Mouse (Mus musculus) mature B cell (primary cell): Measurements from ENCODE around the gene Crtam.

Source experiments
- in situ Hi-C: fragments of 300-500 bp; cut with MboI; formaldehyde crosslinking; loops from 2 replicates; pipeline ENCODE4 v1.14.3; 2019

Crtam gene

DNA sequence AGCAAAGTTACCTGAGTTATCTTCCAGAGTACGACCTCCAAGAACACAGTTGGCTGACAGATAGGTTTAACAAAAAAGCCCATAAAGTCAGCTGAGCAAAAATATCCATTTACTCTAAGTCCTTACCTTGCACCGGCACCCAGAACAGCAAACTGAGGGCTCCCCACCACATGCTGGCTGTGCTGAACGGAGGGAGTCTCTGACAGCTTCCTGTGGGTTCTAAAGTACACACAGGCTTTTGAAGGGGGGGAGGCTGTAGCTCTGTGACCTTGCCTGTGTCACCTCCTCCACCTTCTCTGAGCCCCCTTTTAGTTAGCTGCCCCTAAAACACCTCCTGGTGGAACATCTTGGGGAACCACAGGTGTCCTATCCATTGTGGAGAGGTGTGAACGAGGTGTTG is at the start of gene Crtam:
TSS of gene Crtam (minus strand) at position 214 of the 400 bp plus-strand sequence.
- in situ Hi-C loops, result no loop called here

DNA sequence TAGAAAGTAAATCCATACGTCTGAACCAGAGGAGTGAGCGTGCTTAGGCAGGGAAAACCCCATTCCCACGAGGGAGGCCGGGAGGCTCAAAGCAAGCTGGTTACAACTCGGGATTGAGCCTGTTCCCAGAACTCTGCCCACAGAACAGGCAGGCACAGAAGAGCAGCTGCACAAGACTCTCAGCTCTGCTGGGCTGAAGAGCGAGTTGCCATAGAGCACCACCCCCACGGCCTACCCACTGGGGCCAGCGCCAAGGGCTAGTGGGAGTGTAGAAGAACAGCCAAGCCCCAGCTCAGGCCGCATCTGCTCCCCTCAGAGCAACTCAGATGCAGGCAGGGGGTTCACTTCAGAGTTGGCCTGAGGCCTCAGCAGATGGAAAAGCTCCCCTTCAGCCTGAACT is 49.7 kb upstream of the Crtam start:
- in situ Hi-C loops, result no loop called here

DNA sequence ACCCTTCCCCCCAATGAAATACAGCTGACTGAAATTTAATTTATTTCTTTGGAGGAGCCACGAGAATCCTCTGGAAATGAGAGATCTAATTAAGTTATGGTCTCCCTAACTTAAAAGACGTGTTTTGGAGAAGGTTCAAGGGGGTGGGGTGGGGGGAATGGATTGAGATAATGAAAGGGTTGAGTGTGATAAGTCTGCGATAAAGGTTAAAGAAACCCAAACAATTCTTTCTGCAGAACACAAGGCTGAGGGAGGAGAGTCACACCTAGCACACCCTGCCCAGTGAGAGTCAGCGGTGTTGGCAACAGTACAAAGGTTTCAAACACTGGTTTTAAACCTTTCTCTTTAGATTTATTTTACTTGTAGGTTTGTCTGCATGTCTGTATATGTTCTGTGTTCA is 49.0 kb upstream of the Crtam start:
- in situ Hi-C loops, result no loop called here

DNA sequence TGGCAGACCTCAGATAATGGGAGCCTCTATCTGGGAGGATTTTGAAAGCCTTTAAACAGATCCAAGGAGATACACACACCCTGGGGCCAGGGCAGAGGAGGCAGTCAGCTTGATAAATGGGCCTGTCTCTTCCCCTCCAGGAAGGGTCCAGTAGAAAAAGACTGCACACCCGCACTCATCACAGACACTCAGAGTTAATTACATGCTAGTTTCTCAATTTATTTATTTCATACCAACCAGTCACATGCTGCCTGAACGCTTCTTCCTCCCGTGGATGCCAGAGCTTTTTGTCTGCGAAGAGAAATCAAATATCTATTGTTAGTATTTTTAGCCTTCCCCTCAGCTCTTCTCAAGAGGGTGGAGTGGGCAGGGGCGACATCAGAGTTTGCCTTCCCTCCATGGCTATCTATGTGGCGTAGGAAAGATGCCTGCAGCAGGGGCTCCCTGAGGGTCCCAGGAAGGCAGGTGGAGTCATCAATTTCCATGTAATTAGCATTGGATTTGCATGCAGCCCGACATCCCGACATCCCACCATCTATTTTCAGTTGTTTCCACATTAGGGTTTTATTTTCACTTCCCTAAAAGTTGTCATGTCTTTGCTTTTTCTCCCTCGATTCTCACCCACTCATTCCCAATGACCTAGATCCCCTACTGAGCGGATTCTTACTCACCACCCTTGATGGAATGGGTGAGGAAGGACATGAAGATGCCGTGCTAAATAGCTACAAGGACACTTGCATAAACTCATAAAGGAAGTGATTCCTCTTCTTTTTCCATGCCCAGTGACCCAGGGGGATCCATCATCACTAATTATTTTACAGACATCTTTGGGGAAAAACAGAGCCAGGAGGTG is 46.9 kb upstream of the Crtam start:
- in situ Hi-C loops, result no loop called here

DNA sequence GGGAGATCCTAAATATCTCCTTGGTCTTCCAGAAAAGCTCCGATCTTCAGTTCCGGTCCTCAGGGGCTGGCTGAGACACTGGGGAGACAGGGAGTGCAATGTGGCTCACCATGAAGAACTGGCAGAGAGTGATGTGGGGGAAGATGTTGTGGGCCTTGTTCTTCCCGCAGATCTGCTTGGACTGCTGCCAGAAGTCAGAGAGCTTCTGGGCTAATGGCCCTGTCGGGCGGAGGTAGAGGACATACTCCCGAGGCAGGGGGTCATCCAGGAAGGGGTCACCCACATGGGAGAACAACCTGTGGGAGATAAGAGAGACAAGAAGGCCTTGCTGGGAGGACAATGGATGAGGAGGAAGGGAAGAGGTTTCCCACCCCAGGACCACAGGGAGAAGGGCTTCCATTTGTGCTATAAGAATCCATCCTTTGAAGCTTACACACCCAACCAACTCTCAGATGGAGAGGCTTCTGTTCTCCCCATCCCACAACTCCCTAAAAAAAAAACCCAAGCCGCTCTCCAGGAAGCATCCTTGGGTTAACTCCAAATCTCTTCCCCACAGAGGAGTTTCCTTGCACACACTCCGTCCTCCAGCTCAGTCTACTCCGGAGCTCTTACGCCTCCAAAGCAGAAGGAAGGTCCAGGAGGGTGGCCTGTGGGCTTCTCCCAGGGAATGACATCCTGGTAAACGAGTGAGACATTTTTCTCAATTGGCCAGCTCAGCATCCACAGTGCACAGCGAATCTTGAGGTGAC is 46.1 kb upstream of the Crtam start:
- in situ Hi-C loops, result no loop called here

DNA sequence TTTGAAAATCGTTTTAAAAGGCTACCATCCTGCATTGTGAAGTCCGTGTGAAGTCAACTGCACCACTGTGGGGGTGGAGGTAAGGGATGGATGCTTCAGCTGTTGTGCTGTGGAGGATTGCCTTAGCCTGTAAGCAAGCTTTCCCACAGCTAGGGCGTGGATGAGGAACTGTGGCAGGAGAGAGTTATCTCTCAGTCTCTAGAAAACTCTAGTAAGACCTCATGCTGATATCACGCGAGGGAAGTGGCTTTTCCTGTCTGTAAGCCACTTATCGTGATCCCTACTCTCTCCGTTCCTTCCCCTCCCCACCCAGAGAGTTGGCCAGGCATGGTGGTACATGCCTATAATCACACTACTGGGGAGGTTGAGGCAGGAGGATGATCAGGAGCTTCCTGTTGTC is 44.9 kb upstream of the Crtam start:
- in situ Hi-C loops, result loop anchor here (5.0 kb wide), 1 partner anchor 128 kb away; no protein-coding TSS in a partner anchor

DNA sequence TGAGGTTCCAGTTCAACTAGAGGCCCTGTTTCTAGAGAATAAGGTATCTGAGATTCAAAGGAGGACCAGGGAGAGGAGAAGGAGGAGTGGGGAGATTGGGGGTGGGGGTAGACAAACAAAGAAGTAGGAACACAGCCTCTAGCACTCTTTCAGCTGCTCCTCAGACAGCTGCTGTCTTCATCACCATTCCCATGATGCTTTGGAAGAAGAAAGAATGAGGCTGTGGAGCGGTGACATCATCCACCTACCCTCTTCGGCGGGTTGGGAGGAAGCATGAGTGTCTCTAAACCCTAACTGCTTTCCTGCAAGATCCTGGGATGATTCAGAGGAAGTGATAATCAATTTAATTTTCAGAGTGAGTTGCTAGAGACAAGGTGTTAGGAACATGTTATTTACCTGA is 44.4 kb upstream of the Crtam start:
- in situ Hi-C loops, result loop anchor here (5.0 kb wide), 1 partner anchor 128 kb away; no protein-coding TSS in a partner anchor

DNA sequence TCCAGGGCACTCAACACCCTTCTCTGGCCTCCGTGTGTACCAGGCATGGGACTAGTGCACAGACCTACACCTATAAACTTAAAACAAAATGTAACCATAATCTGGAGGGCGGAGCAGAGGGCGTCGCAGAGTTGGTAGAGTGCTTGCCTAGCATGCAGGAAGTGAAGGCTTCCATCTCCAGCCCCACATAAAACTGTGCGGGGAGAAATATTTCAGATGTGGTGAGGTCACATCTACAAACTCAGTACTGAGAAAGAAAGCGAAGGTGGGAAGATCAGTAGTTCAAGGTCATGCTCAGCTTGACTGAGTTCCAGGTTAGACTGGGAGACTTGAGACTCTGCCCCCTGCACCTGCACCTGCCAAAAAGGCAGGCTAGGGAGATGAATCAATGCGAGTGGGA is 43.8 kb upstream of the Crtam start:
- in situ Hi-C loops, result loop anchor here (5.0 kb wide), 1 partner anchor 129 kb away; no protein-coding TSS in a partner anchor

DNA sequence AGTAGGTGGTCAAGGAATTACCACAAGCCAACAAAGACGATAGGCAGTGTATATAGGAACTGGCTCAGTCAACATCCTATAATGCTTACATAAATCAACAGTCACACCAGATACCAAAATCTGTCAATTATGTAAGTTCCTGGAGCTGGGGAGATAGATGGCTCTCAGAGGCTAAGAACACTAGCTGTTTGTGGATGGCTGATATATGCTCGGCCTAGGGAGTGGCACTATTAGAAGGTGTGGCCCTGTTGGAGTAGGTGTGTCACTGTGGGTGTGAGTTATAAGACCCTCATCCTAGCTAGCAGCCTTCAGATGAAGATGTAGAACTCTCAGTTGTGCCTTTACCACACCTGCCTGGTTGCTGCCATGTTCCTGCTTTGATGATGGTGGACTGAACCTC is 43.2 kb upstream of the Crtam start:
- in situ Hi-C loops, result loop anchor here (5.0 kb wide), 1 partner anchor 130 kb away; no protein-coding TSS in a partner anchor

DNA sequence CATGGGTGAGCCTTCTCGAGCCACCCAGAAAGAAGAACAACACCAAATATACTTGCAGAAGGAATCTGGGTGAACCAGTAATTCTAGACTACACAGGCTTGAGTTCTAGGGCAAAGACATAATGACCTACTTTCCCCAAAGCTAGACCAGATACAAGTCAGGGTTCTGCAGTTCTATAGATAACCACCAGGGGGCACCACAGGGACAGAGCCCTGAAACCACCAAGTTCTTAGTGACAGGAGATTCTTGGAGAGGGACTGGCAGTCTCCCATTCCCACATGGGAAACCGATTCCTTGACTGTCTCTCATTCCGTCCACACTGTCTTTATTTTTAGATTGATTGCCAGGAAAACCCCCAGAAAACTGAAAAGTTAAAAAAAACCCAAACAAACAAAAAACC is 40.2 kb upstream of the Crtam start:
- in situ Hi-C loops, result loop anchor here (5.0 kb wide), 1 partner anchor 133 kb away; no protein-coding TSS in a partner anchor

DNA sequence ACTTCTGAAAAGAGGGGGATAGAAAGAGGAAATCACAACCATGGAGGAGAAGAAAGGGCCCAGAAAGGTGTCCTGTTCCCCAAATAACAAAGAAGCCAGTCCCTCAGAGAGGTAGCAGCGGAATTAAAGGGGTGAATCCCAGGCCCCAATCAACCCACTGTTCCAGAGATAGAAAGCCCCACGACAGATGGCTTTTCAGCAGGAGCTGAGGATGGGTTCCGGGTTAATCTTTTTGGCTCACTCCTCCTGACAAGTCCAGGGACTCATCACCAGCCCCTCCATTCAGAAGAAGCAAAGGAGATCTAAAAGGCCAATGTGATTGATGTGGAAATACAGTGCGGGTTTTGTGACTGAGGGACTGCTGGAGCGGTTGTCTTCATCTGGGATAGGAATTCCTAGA is 39.2 kb upstream of the Crtam start:
- in situ Hi-C loops, result no loop called here

DNA sequence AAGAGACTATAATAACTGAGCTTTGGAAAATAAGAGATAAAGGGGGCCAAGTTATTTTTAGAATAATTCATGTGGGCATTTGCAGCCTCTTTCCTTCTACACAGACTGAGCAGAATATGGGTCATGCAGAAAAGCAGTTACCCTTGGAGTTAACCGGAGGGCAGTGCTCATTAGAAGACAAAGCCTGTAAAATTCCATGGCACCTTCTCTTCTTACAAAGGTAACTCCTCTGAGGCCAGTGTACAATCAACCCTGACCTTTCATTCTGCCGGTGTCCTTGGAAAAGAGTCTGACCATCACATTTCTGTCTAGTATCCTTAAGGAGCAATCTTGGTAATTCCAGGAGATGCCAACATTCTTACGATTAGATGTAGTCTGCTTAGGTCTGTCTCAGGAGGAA is 37.0 kb upstream of the Crtam start:
- in situ Hi-C loops, result no loop called here

DNA sequence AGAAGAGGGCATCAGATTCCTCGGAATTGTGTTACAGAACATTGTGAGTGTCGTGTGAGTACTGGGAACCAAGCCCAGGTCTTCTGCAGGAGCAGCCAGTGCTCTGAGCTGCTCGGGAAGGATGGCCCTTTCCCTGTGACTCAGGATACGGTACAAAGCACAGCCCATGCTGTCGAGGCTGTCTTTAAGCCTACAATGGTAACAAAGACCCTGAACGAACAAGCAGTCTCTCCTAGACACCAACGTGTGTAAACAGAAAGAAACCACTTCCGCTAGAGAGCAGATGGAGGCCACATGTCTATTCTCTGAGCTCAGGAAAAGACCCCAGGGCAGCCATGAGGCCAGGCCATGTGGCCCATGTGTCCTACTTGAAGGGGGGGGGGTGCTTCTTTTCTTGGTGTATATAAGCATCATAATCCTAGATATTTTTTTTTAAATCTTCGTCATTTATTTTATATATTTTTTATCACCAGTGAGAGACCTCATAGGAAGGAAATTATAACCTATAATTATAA is 33.8 kb upstream of the Crtam start:
- in situ Hi-C loops, result no loop called here

DNA sequence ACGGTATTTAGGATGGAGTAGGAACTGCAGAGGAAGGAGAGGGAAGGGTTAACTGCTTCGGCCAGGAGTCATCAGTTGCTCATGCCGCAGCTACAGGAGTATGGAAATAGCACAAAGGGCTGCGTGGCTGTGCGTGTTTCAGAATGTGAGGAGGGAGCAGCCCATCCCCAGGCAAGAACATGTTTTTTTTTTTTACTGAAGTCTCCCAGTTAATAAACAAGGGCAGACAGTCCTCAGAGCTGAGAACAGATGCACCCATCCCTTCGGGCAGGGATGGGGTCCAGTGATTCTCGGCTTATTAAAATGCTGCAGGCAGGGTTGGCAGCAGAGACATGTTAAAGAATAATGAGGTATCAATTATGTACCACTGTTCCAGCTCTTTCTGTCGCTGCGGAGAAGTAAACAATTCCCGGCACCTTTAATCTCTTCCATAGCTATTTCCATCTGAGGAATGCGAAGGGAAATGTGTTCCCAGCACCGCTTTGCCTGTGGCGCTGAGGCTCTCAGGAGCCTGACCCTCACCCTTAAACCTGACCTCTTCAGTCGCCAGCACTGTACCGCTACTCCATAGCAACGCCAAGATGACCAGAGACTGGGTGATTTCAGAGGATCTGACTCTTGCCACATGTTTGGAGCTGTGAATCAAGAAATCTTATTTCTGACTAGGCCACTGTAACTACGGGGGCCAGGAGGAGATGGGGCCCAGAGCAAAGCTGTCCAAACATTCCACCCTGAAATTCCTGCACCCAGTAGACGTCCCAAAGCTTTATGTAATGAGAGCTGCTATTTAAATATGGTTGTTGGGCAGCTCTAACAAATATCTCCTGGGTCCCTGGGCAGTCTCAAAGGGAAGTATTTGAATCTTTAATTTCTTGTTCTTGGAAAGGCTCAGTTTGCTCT is 27.4 kb upstream of the Crtam start:
- in situ Hi-C loops, result no loop called here

DNA sequence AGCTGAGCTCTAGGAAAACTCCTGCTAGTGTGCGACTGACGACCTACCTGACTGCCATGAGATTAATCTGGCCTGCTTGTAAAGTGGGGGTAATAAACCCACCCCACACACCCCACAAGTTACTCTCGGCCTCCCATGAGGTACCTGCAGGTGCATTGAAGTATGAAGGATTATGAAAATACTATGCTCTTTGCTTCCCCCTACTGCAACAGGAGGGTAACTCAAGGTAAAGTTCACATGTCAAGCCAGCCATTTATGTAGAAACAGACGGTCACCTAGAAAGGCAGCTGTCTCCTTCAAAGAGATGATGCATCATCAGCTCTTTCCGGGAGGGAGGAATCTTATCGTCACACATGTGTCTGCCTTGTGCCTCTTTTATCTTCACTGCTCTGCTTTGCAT is 25.4 kb upstream of the Crtam start:
- in situ Hi-C loops, result no loop called here

DNA sequence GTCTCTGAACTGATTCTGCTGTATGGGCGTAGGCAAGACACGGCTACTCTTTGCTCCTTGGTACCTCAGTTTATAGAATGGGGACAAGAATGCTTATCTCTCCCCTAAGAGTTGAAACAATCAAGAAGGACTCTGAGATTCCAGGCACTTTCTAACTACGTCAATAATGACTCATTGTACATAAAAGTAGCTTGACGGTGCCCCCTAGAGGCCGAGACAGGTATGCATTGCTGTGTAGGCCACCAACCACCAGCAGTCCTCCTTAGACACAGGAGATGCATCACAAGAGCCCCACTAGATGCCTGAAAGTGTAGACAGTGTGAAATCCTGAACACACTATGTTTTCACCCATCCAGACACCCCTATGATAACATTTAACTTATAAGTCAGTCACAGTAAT is 24.0 kb upstream of the Crtam start:
- in situ Hi-C loops, result no loop called here

DNA sequence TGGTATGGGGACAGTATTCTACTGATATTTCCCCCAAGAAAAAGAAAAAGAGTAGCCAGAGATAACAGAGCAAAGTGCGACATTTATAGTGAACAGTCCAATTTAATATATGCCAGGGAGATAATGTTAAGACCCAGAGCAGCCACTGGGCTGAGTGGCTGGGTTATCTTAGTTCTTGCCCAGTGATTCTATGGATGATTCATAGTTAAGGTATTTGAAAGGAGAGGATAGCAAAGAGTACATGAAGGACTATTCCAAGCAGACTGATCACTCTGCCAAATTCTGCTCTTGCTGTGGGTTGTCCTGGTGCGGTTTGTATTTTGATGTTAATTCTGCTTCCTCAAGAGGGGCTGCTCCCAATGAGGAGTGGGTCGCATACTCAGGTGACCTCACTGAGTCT is 17.3 kb upstream of the Crtam start:
- in situ Hi-C loops, result no loop called here

DNA sequence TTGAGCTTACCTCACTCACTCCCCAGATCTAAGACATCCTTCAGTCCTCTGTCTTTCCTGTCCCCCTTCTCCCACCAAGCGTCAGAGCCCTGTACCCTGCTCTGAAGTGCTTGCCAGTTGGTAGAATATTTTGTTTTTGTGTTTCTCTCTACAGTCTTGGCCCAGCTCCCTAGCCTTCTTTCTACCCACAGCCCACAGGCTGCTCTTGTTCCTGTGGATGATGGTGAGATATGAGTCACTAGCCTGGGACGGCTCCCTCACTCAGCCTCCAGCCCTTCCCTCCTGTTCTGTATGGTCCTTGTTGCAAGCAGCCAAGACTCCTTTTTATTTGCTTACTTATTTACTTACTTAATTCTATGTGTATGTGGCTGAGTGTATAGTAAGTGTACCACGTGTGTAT is 16.1 kb upstream of the Crtam start:
- in situ Hi-C loops, result no loop called here

DNA sequence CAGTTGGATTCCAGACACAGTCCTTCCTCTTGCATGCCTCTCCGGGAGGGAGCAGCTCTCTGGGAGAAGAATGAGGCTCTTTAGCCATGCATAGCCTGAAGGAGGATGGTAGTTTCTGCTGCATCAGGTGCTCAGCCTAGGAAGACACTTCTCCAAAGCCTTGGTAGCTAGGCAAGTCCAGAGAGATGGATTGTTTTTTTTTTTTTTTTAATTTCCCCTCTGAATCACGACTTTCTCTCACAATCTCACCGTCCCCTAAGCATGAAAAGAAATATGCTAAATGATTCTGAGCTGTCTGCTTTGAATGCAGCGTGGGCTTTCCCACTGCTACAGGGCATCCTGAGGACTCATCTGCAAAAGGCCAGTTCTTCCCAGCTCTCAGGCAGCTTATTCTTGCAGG is 10.1 kb upstream of the Crtam start:
- in situ Hi-C loops, result no loop called here

DNA sequence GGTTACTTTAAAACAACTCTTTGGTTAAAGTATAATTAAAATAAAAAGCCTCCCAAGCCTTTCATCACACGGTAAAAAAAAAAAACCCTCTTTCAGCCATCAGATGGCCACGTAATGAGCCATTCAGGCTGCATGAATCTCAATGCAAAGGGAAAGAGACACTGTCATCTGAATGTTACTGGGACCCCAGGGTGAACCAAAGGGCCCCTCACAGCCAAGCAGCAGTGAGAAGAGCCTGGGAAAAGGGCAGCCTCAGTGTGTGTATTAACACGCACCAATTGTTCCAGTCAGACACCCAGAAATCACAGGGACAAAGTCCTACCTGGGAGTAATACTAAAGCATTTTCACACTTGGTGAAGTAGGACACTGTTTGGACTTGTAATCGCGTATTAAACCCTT is 8.0 kb upstream of the Crtam start:
- in situ Hi-C loops, result no loop called here

DNA sequence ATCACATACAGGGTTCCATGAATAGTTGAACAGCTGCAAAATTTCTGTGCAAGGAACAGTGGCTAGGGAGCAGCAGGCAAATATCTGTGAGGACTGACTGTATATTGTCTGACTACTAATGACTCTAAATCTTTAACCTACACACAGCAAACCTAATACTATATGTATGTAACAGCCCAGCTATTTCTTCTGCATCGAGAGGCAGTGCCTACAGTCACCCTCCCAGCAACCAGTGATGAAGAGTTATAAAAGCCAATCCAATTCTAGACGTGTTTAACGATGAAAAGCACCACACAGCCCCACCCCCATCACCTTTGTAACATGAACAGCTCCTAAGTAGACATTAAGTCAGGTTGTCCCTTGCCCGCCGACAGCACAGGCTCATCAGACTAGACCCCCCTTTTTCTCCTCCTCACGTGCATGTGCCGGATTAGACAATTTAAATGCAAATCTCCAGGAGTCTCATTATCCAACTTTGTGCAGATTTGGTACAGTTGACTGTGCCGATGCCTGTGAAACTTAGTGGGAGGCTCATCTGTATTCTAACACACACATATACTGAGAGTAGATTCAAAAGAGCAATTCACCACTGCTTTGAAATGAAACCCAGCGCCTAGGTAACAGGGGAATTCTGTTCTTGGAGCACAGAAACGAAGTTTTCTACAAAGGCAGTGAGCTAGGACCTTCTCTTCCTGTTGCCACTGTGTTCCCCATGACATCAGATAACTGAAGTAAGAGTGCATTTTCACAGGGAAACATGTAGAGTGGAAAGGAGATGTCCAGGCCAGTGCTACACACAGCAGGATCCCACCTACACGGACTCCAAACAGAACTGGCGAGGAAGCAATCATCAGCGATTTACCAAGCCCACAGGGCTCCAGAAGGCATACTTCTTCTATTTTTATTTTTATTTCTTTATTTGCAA is 7.3 kb upstream of the Crtam start:
- in situ Hi-C loops, result no loop called here
